Mouse (Mus musculus) midbrain, embryonic 14.5 days (tissue): Measurements from ENCODE around the gene Ibtk. TPM values are rescaled to one million over a fixed set of nuclear protein-coding genes. Genes with fewer than 3 reads are reported as not detected.

ENCODE experiments used
- ATAC-seq: fragments of 200-750 bp; cut with Nextera tagmentation; 2 replicates; pipeline ENCODE4 v1.8.0; 2017; ENCODE audit warnings: moderate number of reproducible peaks, moderate library complexity; ENCODE audit not compliant: low FRiP score, low TSS enrichment
- DNase-seq: peaks from one replicate; pipeline ENCODE4 v3.0.0-alpha.2; 2015
- H3K27ac ChIP-seq: fragments of 300-500 bp; sonication (generic); replicated peaks from 2 replicates; pipeline ENCODE4 v1.5.1; 2014; ENCODE audit warnings: mild to moderate bottlenecking, low read depth, low read length, moderate library complexity
- H3K27me3 ChIP-seq: fragments of 300-500 bp; sonication (generic); 2 replicates; pipeline ENCODE4 v1.6.1; 2014; ENCODE audit warnings: low read length, control low read depth, mixed read lengths; ENCODE audit not compliant: control insufficient read depth, insufficient read depth
- H3K36me3 ChIP-seq: fragments of 300-500 bp; sonication (generic); 2 replicates; pipeline ENCODE4 v1.6.1; 2014; ENCODE audit warnings: low read length, control low read depth; ENCODE audit not compliant: control insufficient read depth, insufficient read depth
- H3K4me1 ChIP-seq: fragments of 300-500 bp; sonication (generic); 2 replicates; pipeline ENCODE4 v1.6.1; 2014; ENCODE audit warnings: mild to moderate bottlenecking, antibody characterized with exemption, low read length, control low read depth; ENCODE audit not compliant: control insufficient read depth, insufficient read depth
- H3K4me2 ChIP-seq: fragments of 300-500 bp; sonication (generic); 2 replicates; pipeline ENCODE4 v1.6.1; 2014; ENCODE audit warnings: mild to moderate bottlenecking, low read length, moderate library complexity
- H3K4me3 ChIP-seq: fragments of 300-500 bp; sonication (generic); replicated peaks from 2 replicates; pipeline ENCODE4 v1.5.1; 2014; ENCODE audit warnings: low read depth, low read length
- H3K9ac ChIP-seq: fragments of 300-500 bp; sonication (generic); replicated peaks from 2 replicates; pipeline ENCODE4 v1.6.1; 2014; ENCODE audit warnings: mild to moderate bottlenecking, low read length, moderate library complexity
- H3K9me3 ChIP-seq: fragments of 300-500 bp; sonication (generic); 2 replicates; pipeline ENCODE4 v1.6.1; 2016; ENCODE audit warnings: low read length, control low read depth, mixed read lengths; ENCODE audit not compliant: control insufficient read depth
- WGBS: fragments of 180-500 bp; shearing (Covaris S2); extraction: QIAGEN DNeasy Blood & Tissue Kit; methylation state at CpG from one replicate; pipeline ENCODE4 v1.1.7; 2014; 5-methylcytosine and 5-hydroxymethylcytosine counted together
- polyA plus RNA-seq: library from polyadenylated mRNA; unstranded; fragments of >200 nt; fragmentation: Nextera tagmentation; extraction: Ambion mirVana; gene quantifications from 2 replicates; pipeline ENCODE4 v1.2.1, GENCODE M21; 2014

Ibtk gene
- polyA plus RNA-seq, 1 experiment from 2014 or later = 46.5 TPM

GRCm38 (mm10) chr9:85739279-85739678, 9.9 kb downstream of the Ibtk start:
- WGBS = 79% methylated on average over 4 of the region's 4 CpGs
- peaks cover 32% of the 10 kb centered on the region for H3K36me3 ChIP-seq
- H3K4me3 ChIP-seq = no peak overlapping the region
- no peak for DNase-seq
- H3K27ac ChIP-seq = no peak overlapping the region
- H3K27me3 ChIP-seq = no peaks in the 10 kb centered on the region
- no peak for ATAC-seq
- H3K9ac ChIP-seq = no peak overlapping the region
- H3K4me1 ChIP-seq = no peaks in the 10 kb centered on the region
- no peaks in the 10 kb centered on the region for H3K9me3 ChIP-seq
- no peak overlapping the region for H3K4me2 ChIP-seq

GRCm38 (mm10) chr9:85734821-85735220, 14.3 kb downstream of the Ibtk start:
- no peak overlapping the region for H3K9ac ChIP-seq
- WGBS = 94% methylated on average over 4 of the region's 4 CpGs
- no peak overlapping the region for H3K4me3 ChIP-seq
- ATAC-seq (no peak), DNase-seq (no peak)
- H3K4me2 ChIP-seq = no peak overlapping the region
- H3K4me1 ChIP-seq = no peaks in the 10 kb centered on the region
- H3K27ac ChIP-seq = no peak overlapping the region
- H3K27me3 ChIP-seq = no peaks in the 10 kb centered on the region
- peaks cover 41% of the 10 kb centered on the region for H3K36me3 ChIP-seq
- no peaks in the 10 kb centered on the region for H3K9me3 ChIP-seq

- H3K9me3 ChIP-seq = no peaks in the 10 kb centered on the region
- peaks cover 85% of the 10 kb centered on the region for H3K36me3 ChIP-seq
- no peaks in the 10 kb centered on the region for H3K27me3 ChIP-seq
- no peak overlapping the region for H3K27ac ChIP-seq
- no peaks in the 10 kb centered on the region for H3K4me1 ChIP-seq
- DNase-seq (no peak), ATAC-seq (no peak)
- no peak overlapping the region for H3K4me3 ChIP-seq
- WGBS = 90% methylated on average over 9 of the region's 9 CpGs
- H3K9ac ChIP-seq = no peak overlapping the region
- H3K4me2 ChIP-seq = no peak overlapping the region
Observed at GRCm38 (mm10) chr9:85724078-85724477, 25.1 kb downstream of the Ibtk start.

- Histone ChIP-seq H3K4me1 (no peaks in the 10 kb centered on the region), H3K27me3 (no peaks in the 10 kb centered on the region), H3K27ac (no peak overlapping the region), H3K9ac (no peak overlapping the region), H3K4me2 (no peak overlapping the region), H3K9me3 (no peaks in the 10 kb centered on the region), H3K36me3 (peaks cover 90% of the 10 kb centered on the region), H3K4me3 (no peak overlapping the region)
- no peak for DNase-seq
- ATAC-seq = no peak
- WGBS = 93% methylated on average over 7 of the region's 7 CpGs
Observed at GRCm38 (mm10) chr9:85717336-85717735, 31.8 kb downstream of the Ibtk start.

- DNase-seq (no peak), ATAC-seq (no peak)
- no peak overlapping the region for H3K4me3 ChIP-seq
- no peaks in the 10 kb centered on the region for H3K9me3 ChIP-seq
- H3K9ac ChIP-seq = no peak overlapping the region
- no peaks in the 10 kb centered on the region for H3K27me3 ChIP-seq
- H3K27ac ChIP-seq = no peak overlapping the region
- H3K4me1 ChIP-seq = no peaks in the 10 kb centered on the region
- H3K4me2 ChIP-seq = no peak overlapping the region
- 94% methylated on average over 6 of the region's 6 CpGs for WGBS
- H3K36me3 ChIP-seq = peaks cover 87% of the 10 kb centered on the region
Observed at GRCm38 (mm10) chr9:85707302-85707701, 41.8 kb downstream of the Ibtk start.

GRCm38 (mm10) chr9:85701981-85702380, 47.2 kb downstream of the Ibtk start:
- ATAC-seq (no peak), DNase-seq (no peak)
- H3K9ac ChIP-seq = no peak overlapping the region
- no peaks in the 10 kb centered on the region for H3K9me3 ChIP-seq
- no peak overlapping the region for H3K4me2 ChIP-seq
- WGBS = 94% methylated on average over 5 of the region's 5 CpGs
- H3K36me3 ChIP-seq = peaks cover 63% of the 10 kb centered on the region
- H3K27ac ChIP-seq = no peak overlapping the region
- H3K27me3 ChIP-seq = no peaks in the 10 kb centered on the region
- H3K4me3 ChIP-seq = no peak overlapping the region
- H3K4me1 ChIP-seq = no peaks in the 10 kb centered on the region

- Histone ChIP-seq H3K4me2 (no peak overlapping the region), H3K27me3 (no peaks in the 10 kb centered on the region), H3K9ac (no peak overlapping the region), H3K4me1 (no peaks in the 10 kb centered on the region), H3K4me3 (no peak overlapping the region), H3K9me3 (no peaks in the 10 kb centered on the region), H3K36me3 (peaks cover 31% of the 10 kb centered on the region), H3K27ac (no peak overlapping the region)
- WGBS = 95% methylated on average over 3 of the region's 3 CpGs
- ATAC-seq = no peak
- DNase-seq = no peak
Observed at GRCm38 (mm10) chr9:85695606-85696005, 53.5 kb downstream of the Ibtk start.

- Histone ChIP-seq H3K9ac (no peak overlapping the region), H3K36me3 (peaks cover 49% of the 10 kb centered on the region), H3K9me3 (no peaks in the 10 kb centered on the region), H3K27ac (no peak overlapping the region), H3K4me1 (no peaks in the 10 kb centered on the region), H3K4me3 (no peak overlapping the region), H3K4me2 (no peak overlapping the region), H3K27me3 (no peaks in the 10 kb centered on the region)
- WGBS = 69% methylated on average over 6 of the region's 6 CpGs
- ATAC-seq = peak; percentile 72; the same call in 1 of the 2 replicates
- DNase-seq = peak; percentile 81
Observed at GRCm38 (mm10) chr9:85693231-85694116, 55.7 kb downstream of the Ibtk start.

GRCm38 (mm10) chr9:85685010-85685409, 64.1 kb downstream of the Ibtk start:
- DNase-seq = no peak
- Histone ChIP-seq H3K27me3 (no peaks in the 10 kb centered on the region), H3K27ac (no peak overlapping the region), H3K4me3 (no peak overlapping the region), H3K4me2 (no peak overlapping the region), H3K9me3 (no peaks in the 10 kb centered on the region), H3K36me3 (peaks cover 32% of the 10 kb centered on the region), H3K4me1 (no peaks in the 10 kb centered on the region), H3K9ac (no peak overlapping the region)
- ATAC-seq = no peak
- 85% methylated on average over 6 of the region's 6 CpGs for WGBS
